Mouse (Mus musculus): ENCODE data around the gene Dkk1. TPM values are rescaled to one million over a fixed set of nuclear protein-coding genes. Genes with fewer than 3 reads are reported as not detected.

Gene Dkk1
- polyA plus RNA-seq, 1 experiment, result 0.31 TPM

- no peaks in the 10 kb centered on the region for H3K36me3 ChIP-seq (ENCODE audit: control insufficient read depth, insufficient read depth, low read length)
- no peaks in the 10 kb centered on the region for H3K27me3 ChIP-seq (ENCODE audit: control insufficient read depth, insufficient read depth, low read length)
- WGBS, result 97% methylated on average over 4 of the region's 4 CpGs
- H3K4me1 ChIP-seq (replicated peaks; ENCODE audit: control insufficient read depth, insufficient read depth, low read length), result no peaks in the 10 kb centered on the region
- DNase-seq, result no peak
- no peak overlapping the region for H3K4me3 ChIP-seq (ENCODE audit: control insufficient read depth, insufficient read depth, low read length)
- no peak overlapping the region for H3K27ac ChIP-seq (ENCODE audit: control insufficient read depth, insufficient read depth, low read length)
- TF ChIP-seq CTCF (IDR thresholded peaks at IDR 0.05; ENCODE audit: borderline replicate concordance, control insufficient read depth, extremely low read depth, insufficient read depth, low read length, poor library complexity) (no peak), POLR2A (IDR thresholded peaks at IDR 0.05; ENCODE audit: control insufficient read depth, extremely low read depth, insufficient read depth, low read length, poor library complexity) (no peak)
Measured at GRCm38 (mm10) chr19:30510481-30510880, 39.0 kb downstream of the Dkk1 start.

DNA sequence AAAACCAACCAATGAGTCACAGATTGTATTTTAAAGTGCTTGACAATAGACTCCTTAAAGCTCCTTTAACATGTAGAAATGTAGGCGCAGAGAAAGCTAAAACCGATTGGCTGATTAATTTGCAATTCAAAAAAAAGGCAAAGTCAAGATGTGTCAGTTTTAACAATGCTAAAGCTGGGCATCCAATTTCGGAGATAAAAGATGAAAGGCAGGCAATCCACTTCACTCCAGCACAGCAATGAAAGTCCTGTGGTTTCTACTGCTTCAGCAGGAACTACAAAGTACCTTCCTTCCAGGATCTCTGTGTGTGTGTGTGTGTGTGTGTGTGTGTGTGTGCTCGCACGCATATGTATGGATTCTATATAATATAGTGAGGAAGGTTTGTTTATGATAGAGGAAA is 44.0 kb downstream of the Dkk1 start:
- TF ChIP-seq CTCF (IDR thresholded peaks at IDR 0.05; ENCODE audit: borderline replicate concordance, control insufficient read depth, extremely low read depth, insufficient read depth, low read length, poor library complexity), result no peak
- TF ChIP-seq POLR2A (IDR thresholded peaks at IDR 0.05; ENCODE audit: control insufficient read depth, extremely low read depth, insufficient read depth, low read length, poor library complexity), result no peak
- WGBS, result 43% methylated on average over 5 of the region's 5 CpGs
- H3K27me3 ChIP-seq (ENCODE audit: control insufficient read depth, insufficient read depth, low read length), result no peaks in the 10 kb centered on the region
- H3K27ac ChIP-seq (ENCODE audit: control insufficient read depth, insufficient read depth, low read length), result no peak overlapping the region
- no peaks in the 10 kb centered on the region for H3K36me3 ChIP-seq (ENCODE audit: control insufficient read depth, insufficient read depth, low read length)
- no peaks in the 10 kb centered on the region for H3K4me1 ChIP-seq (replicated peaks; ENCODE audit: control insufficient read depth, insufficient read depth, low read length)
- no peak for DNase-seq
- no peak overlapping the region for H3K4me3 ChIP-seq (ENCODE audit: control insufficient read depth, insufficient read depth, low read length)
